Mouse (Mus musculus) stomach, postnatal 0 days (tissue): ENCODE data around the gene Gpr15.

Experiments used
- CTCF ChIP-seq: IDR thresholded peaks from 2 replicates; pipeline ENCODE4 v1.5.1; 2016; ENCODE audit warnings: antibody characterized with exemption, low read depth, mild to moderate bottlenecking, moderate library complexity
- EP300 ChIP-seq: optimal IDR thresholded peaks from 2 replicates; pipeline ENCODE3; 2016; ENCODE audit warnings: antibody characterized with exemption

GRCm38 (mm10) chr16:58696796-58697195, 22.1 kb downstream of the Gpr15 start:
- TF ChIP-seq CTCF, result no peak
- TF ChIP-seq EP300, result no peak
